Comparison of ENCODE assay signal across 12 mouse cellular contexts in the genomic region with DNA sequence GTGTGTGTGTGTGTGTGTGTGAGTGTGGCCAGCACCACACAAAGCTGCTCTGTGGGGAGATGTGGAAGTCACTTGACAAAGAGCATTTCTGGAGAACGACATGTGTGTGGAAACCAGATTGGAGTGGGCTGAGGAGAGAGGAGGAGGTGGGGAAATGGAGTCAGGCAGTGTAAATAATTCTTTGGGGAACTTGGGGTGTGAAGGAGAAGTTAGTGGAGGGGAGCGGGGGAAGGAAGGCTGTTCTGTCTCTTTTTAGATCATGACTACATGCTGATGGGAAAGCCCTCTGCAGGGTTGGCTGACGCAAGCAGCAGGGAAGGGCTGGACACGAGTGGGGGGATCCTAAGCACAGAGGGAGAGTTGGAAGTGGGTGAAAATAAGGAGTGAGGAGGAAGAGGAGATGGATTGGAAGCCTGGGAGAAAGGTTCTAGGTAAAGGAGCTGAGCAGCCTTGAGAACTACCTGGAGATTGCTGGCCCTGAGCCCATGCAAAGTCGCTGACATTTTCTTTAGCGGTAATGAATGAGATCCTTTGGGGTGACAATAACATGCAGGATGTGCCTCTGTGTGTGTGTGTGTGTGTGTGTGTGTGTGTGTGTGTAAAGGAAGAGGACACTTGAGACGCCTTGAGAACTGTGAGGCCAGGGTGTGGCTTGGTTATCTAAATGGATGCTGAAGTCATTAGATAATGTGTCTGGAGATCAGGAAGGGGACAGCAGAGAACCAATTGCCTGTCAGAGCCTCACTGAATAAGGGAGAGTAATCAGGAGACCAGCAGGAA. TPM values are rescaled to one million over a fixed set of nuclear protein-coding genes. Genes with fewer than 3 reads are reported as not detected.
DNase-seq lines count a peak whose midpoint lies in the region; ATAC-seq lines count a peak whose summit lies in the region.
"Had no signal": no experiment of that assay in that cellular context is flagged by ENCODE, and none has a peak within 500 bp of the region (broad histone marks: within the 10 kb centered on the region; RNA-seq: fewer than 3 reads in every experiment).

No protein-coding gene starts in this region.

- H3K4me1 ChIP-seq in forebrain, embryonic 12.5 days: no peaks in the 10 kb centered on the region
- 0 out of 2 replicates have a peak, but pooled peaks cover 2% of the 10 kb centered on the region for H3K4me1 ChIP-seq in hindbrain, embryonic 12.5 days
- H3K4me1 ChIP-seq: embryonic facial prominence, embryonic 15.5 days had no signal

- H3K27me3 ChIP-seq in forebrain, embryonic 12.5 days: no peaks in the 10 kb centered on the region
- no peaks in the 10 kb centered on the region for H3K27me3 ChIP-seq in hindbrain, embryonic 12.5 days
- H3K27me3 ChIP-seq: embryonic facial prominence, embryonic 15.5 days had no signal

- H3K27ac ChIP-seq in forebrain, embryonic 12.5 days: no peak overlapping the region
- H3K27ac ChIP-seq in hindbrain, embryonic 12.5 days: no peak overlapping the region
- H3K27ac ChIP-seq: embryonic facial prominence, embryonic 15.5 days had no signal

- ATAC-seq in forebrain, embryonic 12.5 days (ENCODE audit: low FRiP score): no peak
- ATAC-seq in erythroblast, adult 5-6 weeks (replicated peaks; ENCODE audit: low FRiP score, poor library complexity, severe bottlenecking): no peak
- ATAC-seq in hindbrain, embryonic 12.5 days (ENCODE audit: low FRiP score): no peak
- ATAC-seq: midbrain, embryonic 16.5 days had no signal

- no peak overlapping the region for H3K4me3 ChIP-seq in forebrain, embryonic 12.5 days (replicated peaks)
- no peak overlapping the region for H3K4me3 ChIP-seq in hindbrain, embryonic 12.5 days
- H3K4me3 ChIP-seq: embryonic facial prominence, embryonic 15.5 days had no signal

- H3K4me2 ChIP-seq in forebrain, embryonic 12.5 days: no peak overlapping the region
- H3K4me2 ChIP-seq in hindbrain, embryonic 12.5 days (replicated peaks): no peak overlapping the region
- H3K4me2 ChIP-seq: embryonic facial prominence, embryonic 15.5 days had no signal

- H3K36me3 ChIP-seq in forebrain, embryonic 12.5 days (replicated peaks): no peaks in the 10 kb centered on the region
- H3K36me3 ChIP-seq in hindbrain, embryonic 12.5 days: no peaks in the 10 kb centered on the region
- H3K36me3 ChIP-seq: embryonic facial prominence, embryonic 15.5 days had no signal

- WGBS in forebrain, embryonic 12.5 days: 83% methylated on average over 7 of the region's 7 CpGs
- 76% methylated on average over 7 of the region's 7 CpGs for WGBS in hindbrain, embryonic 12.5 days

- H3K9me3 ChIP-seq in forebrain, embryonic 12.5 days: no peaks in the 10 kb centered on the region
- no peaks in the 10 kb centered on the region for H3K9me3 ChIP-seq in hindbrain, embryonic 12.5 days (replicated peaks)
- H3K9me3 ChIP-seq: embryonic facial prominence, embryonic 15.5 days had no signal

- H3K9ac ChIP-seq in forebrain, embryonic 12.5 days: no peak overlapping the region
- H3K9ac ChIP-seq in hindbrain, embryonic 12.5 days: no peak overlapping the region
- H3K9ac ChIP-seq: embryonic facial prominence, embryonic 15.5 days had no signal

- peak; percentile 23 to 45 for DNase-seq in adrenal gland, adult (ENCODE audit: inconsistent age in 2 of 2, low spot score in 1 of 2)
- DNase-seq in adrenal gland, postnatal 14 days: no peak
- DNase-seq in frontal cortex, postnatal 14 days (ENCODE audit: low spot score in 2 of 2): peak; percentile 62 to 77
- peak; percentile 48 for DNase-seq in kidney, postnatal 14 days
- peak; percentile 68 for DNase-seq in lung, postnatal 10 days

RNA-seq across cellular contexts. Expression of a gene that starts 35.7 kb away (rescaled TPM):
- not detected in 2 replicates for total RNA-seq in adrenal gland, postnatal 14 days (2021)
- 0.19 TPM in 1 of 2 replicates, not detected in the other for polyA plus RNA-seq in forebrain, embryonic 12.5 days (2016; fragmentation: Nextera tagmentation; extraction: Ambion mirVana)
- total RNA-seq in erythroblast, adult 5-6 weeks (2015; ENCODE audit: low replicate concordance): not detected in 2 replicates
- not detected in 2 replicates for total RNA-seq in erythroblast, adult 5-6 weeks (2017; ENCODE audit: low replicate concordance)
- polyA plus RNA-seq in hindbrain, embryonic 12.5 days (2016; fragmentation: Nextera tagmentation; extraction: Ambion mirVana): 0.31 and 0.99 TPM in 2 replicates
- polyA plus RNA-seq: intestine, embryonic 14.5 days; small intestine, adult 2 months had no signal
